8 mouse cellular contexts compared by ENCODE assay signal in genomic region chr3:87097969-87098946, GRCm38 (mm10).
DNase-seq lines count a peak whose midpoint lies in the region; ATAC-seq lines count a peak whose summit lies in the region.
"Had no signal": no experiment of that assay in that cellular context is flagged by ENCODE, and none has a peak within 500 bp of the region (broad histone marks: within the 10 kb centered on the region; RNA-seq: fewer than 3 reads in every experiment).

No protein-coding gene starts in this region.

- no peak for DNase-seq in kidney, postnatal 25 days
- DNase-seq in natural killer cell, adult 2 months (ENCODE audit: low spot score in 2 of 2) = no peak
- no peak for DNase-seq in urinary bladder, postnatal 10 days (ENCODE audit: low spot score)
- DNase-seq: liver, embryonic 13.5 days had no signal

- no peak overlapping the region for H3K4me3 ChIP-seq in kidney, embryonic 16.5 days (ENCODE audit: low read length)
- H3K4me3 ChIP-seq in embryonic facial prominence, embryonic 13.5 days = no peak overlapping the region
- H3K4me3 ChIP-seq in hindbrain, embryonic 12.5 days = no peak overlapping the region
- no peak overlapping the region for H3K4me3 ChIP-seq in neural tube, embryonic 14.5 days (ENCODE audit: low read depth, low read length)
- H3K4me3 ChIP-seq: liver, embryonic 13.5 days had no signal

- peaks cover 26% of the 10 kb centered on the region for H3K36me3 ChIP-seq in kidney, embryonic 16.5 days (ENCODE audit: insufficient read depth, low read length)
- H3K36me3 ChIP-seq in embryonic facial prominence, embryonic 13.5 days = peaks cover 51% of the 10 kb centered on the region
- H3K36me3 ChIP-seq in hindbrain, embryonic 12.5 days = no peaks in the 10 kb centered on the region; the same call in 1 of the 2 replicates
- no peaks in the 10 kb centered on the region for H3K36me3 ChIP-seq in neural tube, embryonic 14.5 days (ENCODE audit: control insufficient read depth, insufficient read depth, low read length)
- H3K36me3 ChIP-seq: liver, embryonic 13.5 days had no signal

- H3K4me1 ChIP-seq in kidney, embryonic 16.5 days (ENCODE audit: insufficient read depth, low read length) = peaks cover 29% of the 10 kb centered on the region
- H3K4me1 ChIP-seq in embryonic facial prominence, embryonic 13.5 days = peaks cover 56% of the 10 kb centered on the region
- H3K4me1 ChIP-seq in hindbrain, embryonic 12.5 days = peaks cover 36% of the 10 kb centered on the region
- peaks cover 20% of the 10 kb centered on the region for H3K4me1 ChIP-seq in neural tube, embryonic 14.5 days (ENCODE audit: control insufficient read depth, insufficient read depth, low read length)
- H3K4me1 ChIP-seq: liver, embryonic 13.5 days had no signal

- ATAC-seq in kidney, embryonic 16.5 days (ENCODE audit: low FRiP score, low TSS enrichment) = peak; percentile 53
- ATAC-seq in embryonic facial prominence, embryonic 13.5 days (ENCODE audit: insufficient number of reproducible peaks, insufficient read depth, low FRiP score, low TSS enrichment, low read depth) = no peak
- ATAC-seq in hindbrain, embryonic 12.5 days (ENCODE audit: low FRiP score) = peak; percentile 65
- ATAC-seq in neural tube, embryonic 14.5 days (ENCODE audit: low read depth) = peak; percentile 82

- no peak overlapping the region for H3K9ac ChIP-seq in kidney, embryonic 16.5 days (replicated peaks; ENCODE audit: low read length)
- no peak overlapping the region for H3K9ac ChIP-seq in embryonic facial prominence, embryonic 13.5 days
- H3K9ac ChIP-seq in hindbrain, embryonic 12.5 days = no peak overlapping the region
- no peak overlapping the region for H3K9ac ChIP-seq in neural tube, embryonic 14.5 days (replicated peaks; ENCODE audit: low read depth, low read length)
- H3K9ac ChIP-seq: liver, embryonic 13.5 days had no signal

- WGBS in kidney, embryonic 16.5 days = 70% methylated on average over 19 of the region's 19 CpGs
- WGBS in embryonic facial prominence, embryonic 13.5 days = 68% methylated on average over 19 of the region's 19 CpGs
- 77% methylated on average over 19 of the region's 19 CpGs for WGBS in hindbrain, embryonic 12.5 days
- 63% methylated on average over 19 of the region's 19 CpGs for WGBS in neural tube, embryonic 14.5 days

- no peak overlapping the region for H3K4me2 ChIP-seq in kidney, embryonic 16.5 days (replicated peaks; ENCODE audit: low read depth, low read length)
- no peak overlapping the region for H3K4me2 ChIP-seq in embryonic facial prominence, embryonic 13.5 days
- no peak overlapping the region for H3K4me2 ChIP-seq in hindbrain, embryonic 12.5 days (replicated peaks)
- H3K4me2 ChIP-seq in neural tube, embryonic 14.5 days (ENCODE audit: low read depth, low read length) = no peak overlapping the region
- H3K4me2 ChIP-seq: liver, embryonic 13.5 days had no signal

- H3K9me3 ChIP-seq in kidney, embryonic 16.5 days (ENCODE audit: low read length) = no peaks in the 10 kb centered on the region
- H3K9me3 ChIP-seq in embryonic facial prominence, embryonic 13.5 days = no peaks in the 10 kb centered on the region
- H3K9me3 ChIP-seq in hindbrain, embryonic 12.5 days (replicated peaks) = no peaks in the 10 kb centered on the region
- H3K9me3 ChIP-seq in neural tube, embryonic 14.5 days (ENCODE audit: control insufficient read depth, low read length) = no peaks in the 10 kb centered on the region
- H3K9me3 ChIP-seq: liver, embryonic 13.5 days had no signal

- 0 out of 2 replicates have a peak overlapping the region, but pooled peaks have one; percentile 3 for H3K27ac ChIP-seq in kidney, embryonic 16.5 days (ENCODE audit: low read length)
- H3K27ac ChIP-seq in embryonic facial prominence, embryonic 13.5 days = peak overlapping the region; percentile 2; the same call in 1 of the 2 replicates
- H3K27ac ChIP-seq in hindbrain, embryonic 12.5 days = peak overlapping the region; percentile 60
- peak overlapping the region; percentile 49 for H3K27ac ChIP-seq in neural tube, embryonic 14.5 days (ENCODE audit: low read depth, low read length)
- H3K27ac ChIP-seq: liver, embryonic 13.5 days had no signal

- H3K27me3 ChIP-seq in kidney, embryonic 16.5 days (ENCODE audit: insufficient read depth, low read length) = no peaks in the 10 kb centered on the region
- no peaks in the 10 kb centered on the region for H3K27me3 ChIP-seq in embryonic facial prominence, embryonic 13.5 days
- no peaks in the 10 kb centered on the region for H3K27me3 ChIP-seq in hindbrain, embryonic 12.5 days
- no peaks in the 10 kb centered on the region for H3K27me3 ChIP-seq in neural tube, embryonic 14.5 days (ENCODE audit: control insufficient read depth, insufficient read depth, low read length)
- H3K27me3 ChIP-seq: liver, embryonic 13.5 days had no signal

Comparison
In these comparisons a context has a peak if more than half of its experiments do, and no peak if none do; other contexts are left out.
1. H3K27ac ChIP-seq: peak in every context shown above with its lines; median percentile 60 in hindbrain, embryonic 12.5 days; 49 in neural tube, embryonic 14.5 days; 3 in kidney, embryonic 16.5 days; 2 in embryonic facial prominence, embryonic 13.5 days.